Mouse (Mus musculus): Measurements from ENCODE around the gene Hdgfl2. TPM values are rescaled to one million over a fixed set of nuclear protein-coding genes. Genes with fewer than 3 reads are reported as not detected.

The Hdgfl2 gene
- total RNA-seq, 2 experiments from 2014 or later, result 99.8 to 115 TPM

DNA sequence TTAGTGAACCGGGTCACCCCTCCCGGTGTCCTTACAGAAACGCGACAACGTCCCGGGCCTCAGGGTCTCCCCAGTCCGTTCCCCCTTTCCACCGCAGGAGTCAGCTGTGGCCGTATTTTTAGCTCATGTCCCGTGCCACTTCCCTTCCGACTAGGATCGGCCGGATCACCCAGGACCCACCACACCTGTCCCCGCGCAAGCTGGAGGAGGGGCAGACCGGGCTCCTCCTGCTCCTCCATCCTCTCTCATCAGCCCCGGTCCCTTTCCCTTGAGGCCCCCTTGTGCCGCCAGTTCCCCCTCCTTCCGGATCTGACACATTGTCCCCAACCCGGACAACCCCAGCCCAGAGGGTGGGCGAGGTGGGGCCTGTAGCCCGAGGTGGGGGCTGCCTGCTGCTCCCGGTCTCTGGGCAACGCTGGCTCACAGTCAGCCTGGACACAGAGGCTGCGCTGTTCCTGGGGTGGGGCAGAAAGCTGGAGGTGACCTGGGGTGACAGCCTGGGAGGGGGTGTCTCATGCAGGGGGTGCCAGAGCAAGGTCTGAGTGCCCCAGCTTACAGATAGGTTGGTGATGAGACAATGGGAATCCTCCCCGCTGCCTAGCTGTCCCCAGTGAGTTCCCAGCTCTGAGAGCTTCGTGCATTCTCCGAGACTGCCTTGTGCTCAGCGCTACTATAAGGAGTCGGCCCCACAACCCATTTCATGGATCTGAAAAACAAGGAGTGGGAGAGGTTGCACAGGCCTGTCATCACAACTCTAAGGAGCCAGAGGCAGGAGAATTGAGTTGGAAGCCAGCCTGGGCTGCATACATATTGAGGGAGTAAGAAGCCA is 69.6 kb downstream of the Hdgfl2 start:
- DNase-seq (ENCODE audit: low spot score in 2 of 2), result no peak

GRCm38 (mm10) chr17:56149897-56150296 is 70.5 kb downstream of the Hdgfl2 start:
- no peak for DNase-seq (ENCODE audit: low spot score in 2 of 2)

Other genes starting within 250 kb of the Hdgfl2 start
- 10 to 100 TPM in 1 of 2 experiments, 1 to 10 TPM in 1; 9.4 to 10.5 TPM for gene Zfp119a, start 200.7 kb upstream of the Hdgfl2 start, total RNA-seq (2021)
- gene Zfp959, start 187.5 kb upstream of the Hdgfl2 start, total RNA-seq (2021), result 1 to 10 TPM; 7.8 to 8.1 TPM
- gene Zfp119b, start 130.1 kb upstream of the Hdgfl2 start, total RNA-seq (2021), result 1 to 10 TPM; 3.9 to 4.4 TPM
- 1 to 10 TPM; 3.1 to 3.8 TPM for gene Ebi3, start 127.0 kb upstream of the Hdgfl2 start, total RNA-seq (2021)
- gene Yju2, start 120.5 kb upstream of the Hdgfl2 start, total RNA-seq (2021), result 10 to 100 TPM; 15.9 to 16.8 TPM
- gene Shd, start 109.2 kb upstream of the Hdgfl2 start, total RNA-seq (2021), result 10 to 100 TPM; 53.7 to 55.3 TPM
- 100 to 1,000 TPM in 1 of 2 experiments, 10 to 100 TPM in 1; 98.0 to 101 TPM for gene Fsd1, start 93.1 kb upstream of the Hdgfl2 start, total RNA-seq (2021)
- 1 to 10 TPM; 5.3 TPM for gene Stap2, start 74.0 kb upstream of the Hdgfl2 start, total RNA-seq (2021)
- gene Mpnd, start 73.9 kb upstream of the Hdgfl2 start, total RNA-seq (2021), result 100 to 1,000 TPM; 109 to 112 TPM
- 10 to 100 TPM; 58.7 to 59.9 TPM for gene Sh3gl1, start 43.0 kb upstream of the Hdgfl2 start, total RNA-seq (2021)
- 1 to 10 TPM; 5.2 to 6.2 TPM for gene Chaf1a, start 39.2 kb upstream of the Hdgfl2 start, total RNA-seq (2021)
- gene Ubxn6, start 4.6 kb upstream of the Hdgfl2 start, total RNA-seq (2021), result 10 to 100 TPM; 68.5 to 70.6 TPM
- under 1 TPM; 0.43 to 0.51 TPM for gene Plin4, start 30.2 kb downstream of the Hdgfl2 start, total RNA-seq (2021)
- 1 to 10 TPM; 1.0 to 1.7 TPM for gene Plin5, start 38.0 kb downstream of the Hdgfl2 start, total RNA-seq (2021)
- not detected for gene Lrg1, start 42.4 kb downstream of the Hdgfl2 start, total RNA-seq (2021)
- gene Sema6b, start 60.7 kb downstream of the Hdgfl2 start, total RNA-seq (2021), result 100 to 1,000 TPM; 117 to 125 TPM
- gene Tnfaip8l1, start 82.8 kb downstream of the Hdgfl2 start, total RNA-seq (2021), result 1 to 10 TPM; 7.0 to 7.2 TPM
- 10 to 100 TPM; 48.3 to 53.7 TPM for gene Mydgf, start 104.3 kb downstream of the Hdgfl2 start, total RNA-seq (2021)
- 10 to 100 TPM; 44.5 to 45.6 TPM for gene Dpp9, start 139.3 kb downstream of the Hdgfl2 start, total RNA-seq (2021)
- 10 to 100 TPM; 45.3 to 46.5 TPM for gene Fem1a, start 177.2 kb downstream of the Hdgfl2 start, total RNA-seq (2021)
- gene Ticam1, start 197.2 kb downstream of the Hdgfl2 start, total RNA-seq (2021), result 1 to 10 TPM; 5.2 to 5.9 TPM
- gene Plin3, start 213.2 kb downstream of the Hdgfl2 start, total RNA-seq (2021), result 1 to 10 TPM; 5.7 to 7.3 TPM
- not detected for gene Arrdc5, start 220.7 kb downstream of the Hdgfl2 start, total RNA-seq (2021)
- 1 to 10 TPM; 5.9 to 6.3 TPM for gene Uhrf1, start 223.7 kb downstream of the Hdgfl2 start, total RNA-seq (2021)
- gene Kdm4b, start 246.4 kb downstream of the Hdgfl2 start, total RNA-seq (2021), result 10 to 100 TPM; 85.3 to 87.1 TPM

All from layer of hippocampus, postnatal 10 days (tissue).